26 mouse cellular contexts compared by ENCODE assay signal in genomic region chr2:166716067-166716466, GRCm38 (mm10).
"Had no signal": no experiment of that assay in that cellular context is flagged by ENCODE, and none has a peak within 500 bp of the region (broad histone marks: within the 10 kb centered on the region; RNA-seq: fewer than 3 reads in every experiment).

No protein-coding gene starts in this region.

- H3K9ac ChIP-seq: heart, embryonic 13.5 days; heart, embryonic 15.5 days; hindbrain, embryonic 13.5 days; hindbrain, embryonic 15.5 days; kidney, embryonic 15.5 days; limb, embryonic 12.5 days; limb, embryonic 15.5 days; liver, embryonic 12.5 days; liver, embryonic 14.5 days had no signal

- DNase-seq: gastrocnemius, postnatal 14 days; gastrocnemius, postnatal 36 days; heart, adult 18-20 months; heart, postnatal 14 days; heart, postnatal 36 days; kidney, adult 11 months; kidney, adult 2 months; kidney, adult 9 months; kidney, postnatal 14 days; kidney, postnatal 36 days; layer of hippocampus, adult 9-11 months; layer of hippocampus, postnatal 36 days; left cerebral cortex, postnatal 4 days had no signal

- ATAC-seq: hindbrain, postnatal 0 days; intestine, embryonic 16.5 days; liver, embryonic 12.5 days had no signal

- H3K27ac ChIP-seq: heart, embryonic 13.5 days; heart, embryonic 15.5 days; hindbrain, embryonic 13.5 days; hindbrain, embryonic 15.5 days; hindbrain, postnatal 0 days; kidney, embryonic 15.5 days; kidney, postnatal 0 days; limb, embryonic 12.5 days; limb, embryonic 15.5 days; liver, embryonic 12.5 days; liver, embryonic 14.5 days had no signal

- H3K36me3 ChIP-seq: heart, embryonic 10.5 days; heart, embryonic 13.5 days; heart, embryonic 15.5 days; hindbrain, embryonic 13.5 days; hindbrain, embryonic 15.5 days; kidney, embryonic 15.5 days; limb, embryonic 12.5 days; limb, embryonic 15.5 days; liver, embryonic 12.5 days had no signal

- H3K4me2 ChIP-seq: heart, embryonic 13.5 days; heart, embryonic 15.5 days; hindbrain, embryonic 13.5 days; hindbrain, embryonic 15.5 days; kidney, embryonic 15.5 days; limb, embryonic 12.5 days; limb, embryonic 15.5 days; liver, embryonic 12.5 days had no signal

- H3K27me3 ChIP-seq: heart, embryonic 13.5 days; heart, embryonic 15.5 days; hindbrain, embryonic 13.5 days; limb, embryonic 12.5 days; limb, embryonic 15.5 days had no signal

- H3K4me3 ChIP-seq: heart, embryonic 10.5 days; heart, embryonic 13.5 days; heart, embryonic 15.5 days; hindbrain, embryonic 13.5 days; hindbrain, embryonic 15.5 days; kidney, embryonic 15.5 days; limb, embryonic 12.5 days; limb, embryonic 15.5 days; liver, embryonic 12.5 days had no signal

- H3K9me3 ChIP-seq: heart, embryonic 10.5 days; heart, embryonic 13.5 days; heart, embryonic 15.5 days; hindbrain, embryonic 13.5 days; hindbrain, embryonic 15.5 days; kidney, embryonic 15.5 days; limb, embryonic 12.5 days; limb, embryonic 15.5 days; liver, embryonic 12.5 days had no signal
